Mouse (Mus musculus) limb, embryonic 14.5 days (tissue): ENCODE measurements around the gene Fam187a. TPM values are rescaled to one million over a fixed set of nuclear protein-coding genes. Genes with fewer than 3 reads are reported as not detected.

Experiments used
- ATAC-seq: fragments of 200-750 bp; cut with Nextera tagmentation; 2 replicates; pipeline ENCODE4 v1.8.0; 2017; ENCODE audit warnings: low read depth, moderate number of reproducible peaks, moderate TSS enrichment; ENCODE audit not compliant: low FRiP score
- DNase-seq: peaks from one replicate; pipeline ENCODE4 v3.0.0-alpha.2; 2015; ENCODE audit warnings: low spot score
- H3K27ac ChIP-seq: fragments of 300-500 bp; sonication (generic); replicated peaks from 2 replicates; pipeline ENCODE4 v1.5.1; 2014; ENCODE audit warnings: low read depth, mild to moderate bottlenecking, low read length, moderate library complexity, mixed read lengths
- H3K27me3 ChIP-seq: fragments of 300-500 bp; sonication (generic); 2 replicates; pipeline ENCODE4 v1.6.1; 2014; ENCODE audit warnings: low read length, mixed read lengths; ENCODE audit not compliant: control insufficient read depth, insufficient read depth
- H3K36me3 ChIP-seq: fragments of 300-500 bp; sonication (generic); 2 replicates; pipeline ENCODE4 v1.6.1; 2014; ENCODE audit warnings: mild to moderate bottlenecking, low read length, moderate library complexity, mixed read lengths; ENCODE audit not compliant: control insufficient read depth, insufficient read depth
- H3K4me1 ChIP-seq: fragments of 300-500 bp; sonication (generic); 2 replicates; pipeline ENCODE4 v1.6.1; 2014; ENCODE audit warnings: antibody characterized with exemption, low read length, mixed read lengths; ENCODE audit not compliant: control insufficient read depth, insufficient read depth
- H3K4me2 ChIP-seq: fragments of 300-500 bp; sonication (generic); replicated peaks from 2 replicates; pipeline ENCODE4 v1.6.1; 2014; ENCODE audit warnings: low read depth, mild to moderate bottlenecking, low read length, moderate library complexity; ENCODE audit not compliant: severe bottlenecking
- H3K4me3 ChIP-seq: fragments of 300-500 bp; sonication (generic); replicated peaks from 2 replicates; pipeline ENCODE4 v1.5.1; 2014; ENCODE audit warnings: low read length
- H3K9ac ChIP-seq: fragments of 300-500 bp; sonication (generic); 2 replicates; pipeline ENCODE4 v1.6.1; 2014; ENCODE audit warnings: mild to moderate bottlenecking, low read depth, low read length, moderate library complexity; ENCODE audit not compliant: severe bottlenecking
- H3K9me3 ChIP-seq: fragments of 300-500 bp; sonication (generic); 2 replicates; pipeline ENCODE4 v1.6.1; 2016; ENCODE audit warnings: low read length; ENCODE audit not compliant: control insufficient read depth
- POLR2A ChIP-seq: fragments of 200-500 bp; IDR thresholded peaks from 2 replicates; pipeline ENCODE4 v1.8.0; 2012; ENCODE audit warnings: inconsistent platforms, mild to moderate bottlenecking, moderate library complexity, borderline replicate concordance; ENCODE audit not compliant: insufficient read depth, insufficient read length; ENCODE audit errors: extremely low read depth
- WGBS: fragments of 180-500 bp; shearing (Covaris S2); extraction: QIAGEN DNeasy Blood & Tissue Kit; methylation state at CpG from one replicate; pipeline ENCODE4 v1.1.7; 2014; 5-methylcytosine and 5-hydroxymethylcytosine counted together
- polyA plus RNA-seq, 2 experiments: library from polyadenylated mRNA; depleted of rRNA in 1 of 2; stranded (reverse) in 1 of 2; unstranded in 1 of 2; fragments of >200 nt; fragmentation: Nextera tagmentation in 1 of 2; extraction: Ambion mirVana in 1 of 2; gene quantifications; 2 replicates each; pipeline versions ENCODE4 v1.2.1 to v1.2.3; 2012 to 2014

Fam187a gene
- polyA plus RNA-seq, 2 experiments, result not detected

- ATAC-seq (no peak), DNase-seq (no peak)
- TF ChIP-seq POLR2A, result no peak
- Histone ChIP-seq H3K9ac (no peak overlapping the region), H3K27ac (no peak overlapping the region), H3K4me1 (no peaks in the 10 kb centered on the region), H3K4me3 (no peak overlapping the region), H3K9me3 (no peaks in the 10 kb centered on the region), H3K4me2 (no peak overlapping the region), H3K36me3 (no peaks in the 10 kb centered on the region), H3K27me3 (peaks cover 4% of the 10 kb centered on the region; the same call in 1 of the 2 replicates)
- WGBS, result 81% methylated on average over 4 of the region's 4 CpGs
Measured at GRCm38 (mm10) chr11:102894716-102895115, 9.7 kb downstream of the Fam187a start.

- H3K4me3 ChIP-seq, result no peak overlapping the region
- no peak overlapping the region for H3K9ac ChIP-seq
- H3K4me2 ChIP-seq, result no peak overlapping the region
- WGBS, result 70% methylated on average over 9 of the region's 9 CpGs
- no peak for ATAC-seq
- no peaks in the 10 kb centered on the region for H3K4me1 ChIP-seq
- H3K9me3 ChIP-seq, result no peaks in the 10 kb centered on the region
- no peak for DNase-seq
- H3K27me3 ChIP-seq, result peaks cover 4% of the 10 kb centered on the region; the same call in 1 of the 2 replicates
- no peak for TF ChIP-seq POLR2A
- no peaks in the 10 kb centered on the region for H3K36me3 ChIP-seq
- H3K27ac ChIP-seq, result no peak overlapping the region
Measured at GRCm38 (mm10) chr11:102895779-102896178, 10.8 kb downstream of the Fam187a start.

GRCm38 (mm10) chr11:102896641-102897040 is 11.7 kb downstream of the Fam187a start:
- no peaks in the 10 kb centered on the region for H3K36me3 ChIP-seq
- WGBS, result 78% methylated on average over 20 of the region's 20 CpGs
- no peak overlapping the region for H3K4me3 ChIP-seq
- no peak for DNase-seq
- H3K9ac ChIP-seq, result no peak overlapping the region
- no peaks in the 10 kb centered on the region for H3K9me3 ChIP-seq
- H3K4me2 ChIP-seq, result no peak overlapping the region
- no peak for ATAC-seq
- peaks cover 4% of the 10 kb centered on the region; the same call in 1 of the 2 replicates for H3K27me3 ChIP-seq
- TF ChIP-seq POLR2A, result no peak
- no peak overlapping the region for H3K27ac ChIP-seq
- no peaks in the 10 kb centered on the region for H3K4me1 ChIP-seq

GRCm38 (mm10) chr11:102898408-102898807 is 13.4 kb downstream of the Fam187a start:
- WGBS, result 84% methylated on average over 9 of the region's 9 CpGs
- Histone ChIP-seq H3K36me3 (no peaks in the 10 kb centered on the region), H3K27me3 (peaks cover 4% of the 10 kb centered on the region; the same call in 1 of the 2 replicates)

GRCm38 (mm10) chr11:102900763-102901162 is 15.8 kb downstream of the Fam187a start, which contains the start of gene Gfap:
TSS of gene Gfap (minus strand) at chr11:102900912.
- Histone ChIP-seq H3K4me3 (no peak within 1 kb of the TSS), H3K4me1 (no peaks in the 10 kb centered on the region), H3K9ac (no peak within 1 kb of the TSS), H3K9me3 (no peaks in the 10 kb centered on the region), H3K36me3 (peaks cover 11% of the 10 kb centered on the region), H3K27me3 (no peaks in the 10 kb centered on the region), H3K27ac (no peak within 1 kb of the TSS), H3K4me2 (no peak within 1 kb of the TSS)
- WGBS, result 15% methylated on average over 7 of the region's 7 CpGs
- ATAC-seq (peak; percentile 75; the same call in 1 of the 2 replicates), DNase-seq (peak; percentile 86)
- no peak for TF ChIP-seq POLR2A

More at GRCm38 (mm10) chr11:102898408-102898807, 13.4 kb downstream of the Fam187a start:
- no peak for TF ChIP-seq POLR2A
- Histone ChIP-seq H3K4me2 (no peak overlapping the region), H3K4me3 (no peak overlapping the region), H3K27ac (no peak overlapping the region), H3K9ac (no peak overlapping the region), H3K4me1 (no peaks in the 10 kb centered on the region), H3K9me3 (no peaks in the 10 kb centered on the region)
- DNase-seq, result no peak
- no peak for ATAC-seq

GRCm38 (mm10) chr11:102901199-102901598 is 16.2 kb downstream of the Fam187a start:
- Histone ChIP-seq H3K9me3 (no peaks in the 10 kb centered on the region), H3K4me1 (no peaks in the 10 kb centered on the region), H3K27ac (no peak overlapping the region), H3K4me2 (no peak overlapping the region), H3K27me3 (no peaks in the 10 kb centered on the region), H3K36me3 (peaks cover 16% of the 10 kb centered on the region), H3K4me3 (no peak overlapping the region), H3K9ac (no peak overlapping the region)
- no peak for ATAC-seq
- whole genome bisulfite sequencing, result 62% methylated on average over 4 of the region's 4 CpGs
- DNase-seq, result no peak
- no peak for TF ChIP-seq POLR2A
